Mouse (Mus musculus): ENCODE results near the gene Smurf2. TPM values are rescaled to one million over a fixed set of nuclear protein-coding genes. Genes with fewer than 3 reads are reported as not detected.

Smurf2 gene
- polyA plus RNA-seq, 1 experiment: 13.7 TPM

DNA sequence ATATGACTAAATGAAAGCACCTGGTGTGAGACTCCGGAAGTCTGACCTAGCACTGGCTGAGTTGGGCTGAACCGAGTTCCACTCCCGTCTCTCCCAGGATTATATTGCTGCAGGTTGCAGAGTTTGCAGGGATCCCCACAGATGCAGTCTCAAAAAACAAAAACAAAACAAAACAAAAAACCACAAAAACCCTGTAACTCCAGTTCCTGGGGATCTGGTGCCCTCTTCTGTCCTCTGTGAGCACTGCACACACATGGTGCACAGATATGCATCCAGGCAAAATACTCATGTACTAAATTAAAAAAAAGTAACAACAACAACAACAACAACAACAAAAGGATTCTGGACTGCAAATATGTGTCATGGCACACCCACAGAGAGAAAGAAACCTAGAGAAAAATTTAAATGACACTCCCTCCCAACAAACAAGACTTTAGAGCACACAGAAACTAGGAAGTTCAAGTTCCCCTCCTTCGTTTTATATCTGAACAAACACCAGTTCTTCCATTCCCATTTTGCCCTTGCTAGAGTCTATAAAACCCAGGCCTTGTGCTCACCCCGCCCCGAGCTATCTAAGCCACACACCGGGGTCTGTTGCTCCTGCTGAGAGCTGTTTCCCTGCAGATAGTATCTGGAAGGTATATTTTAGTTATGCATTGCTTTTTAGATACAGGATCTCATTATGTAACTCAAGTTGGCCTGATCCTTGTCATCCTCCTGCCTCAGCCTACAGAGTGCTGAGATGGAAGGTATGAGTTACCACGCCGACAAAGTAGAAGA lies 150.1 kb downstream of the Smurf2 start:
- no peaks in the 10 kb centered on the region for H3K4me1 ChIP-seq (ENCODE audit: control insufficient read depth, insufficient read depth, low read length)
- no peak overlapping the region for H3K4me3 ChIP-seq (ENCODE audit: insufficient read depth, low read length)
- no peak overlapping the region for H3K27ac ChIP-seq (ENCODE audit: insufficient read depth, low read length)
- TF ChIP-seq POLR2A (IDR thresholded peaks at IDR 0.05; ENCODE audit: extremely low read depth, insufficient read depth, low read length): no peak
- TF ChIP-seq CTCF (IDR thresholded peaks at IDR 0.05; ENCODE audit: extremely low read depth, insufficient read depth, low read length): peak; percentile 29; the same call in 1 of the 2 replicates

Other genes with a start within 250 kb of the Smurf2 start
- gene Pecam1, start 170.1 kb downstream of the Smurf2 start, polyA plus RNA-seq (2012; rRNA removed): 20.4 TPM in 2 replicates
- gene Milr1, start 169.5 kb downstream of the Smurf2 start, polyA plus RNA-seq (2012; rRNA removed): 0.23 and 0.38 TPM in 2 replicates
- gene Polg2, start 141.2 kb downstream of the Smurf2 start, polyA plus RNA-seq (2012; rRNA removed): 3.8 and 4.8 TPM in 2 replicates
- 408 and 412 TPM in 2 replicates for gene Ddx5, start 131.5 kb downstream of the Smurf2 start, polyA plus RNA-seq (2012; rRNA removed)
- 15.5 and 21.0 TPM in 2 replicates for gene Cep95, start 131.5 kb downstream of the Smurf2 start, polyA plus RNA-seq (2012; rRNA removed)
- gene Kpna2, start 78.8 kb upstream of the Smurf2 start, polyA plus RNA-seq (2012; rRNA removed): 30.6 and 32.4 TPM in 2 replicates
- gene 1810010H24Rik, start 105.0 kb upstream of the Smurf2 start, polyA plus RNA-seq (2012; rRNA removed): 3.8 and 4.3 TPM in 2 replicates
- 36.5 and 40.8 TPM in 2 replicates for gene Bptf, start 211.4 kb upstream of the Smurf2 start, polyA plus RNA-seq (2012; rRNA removed)

All from cortical plate, adult 2 months (tissue).